Mouse (Mus musculus): ENCODE data around the gene Atg14.
"Not testable (repeated sequence)": the region's sequence is repeated elsewhere in the genome, so short reads cannot be mapped to it uniquely, and the experiment has no call there.

Gene Atg14

GRCm38 (mm10) chr14:47542283-47542682, 28.2 kb downstream of the Atg14 start:
- DNase-seq, result no peak

DNA sequence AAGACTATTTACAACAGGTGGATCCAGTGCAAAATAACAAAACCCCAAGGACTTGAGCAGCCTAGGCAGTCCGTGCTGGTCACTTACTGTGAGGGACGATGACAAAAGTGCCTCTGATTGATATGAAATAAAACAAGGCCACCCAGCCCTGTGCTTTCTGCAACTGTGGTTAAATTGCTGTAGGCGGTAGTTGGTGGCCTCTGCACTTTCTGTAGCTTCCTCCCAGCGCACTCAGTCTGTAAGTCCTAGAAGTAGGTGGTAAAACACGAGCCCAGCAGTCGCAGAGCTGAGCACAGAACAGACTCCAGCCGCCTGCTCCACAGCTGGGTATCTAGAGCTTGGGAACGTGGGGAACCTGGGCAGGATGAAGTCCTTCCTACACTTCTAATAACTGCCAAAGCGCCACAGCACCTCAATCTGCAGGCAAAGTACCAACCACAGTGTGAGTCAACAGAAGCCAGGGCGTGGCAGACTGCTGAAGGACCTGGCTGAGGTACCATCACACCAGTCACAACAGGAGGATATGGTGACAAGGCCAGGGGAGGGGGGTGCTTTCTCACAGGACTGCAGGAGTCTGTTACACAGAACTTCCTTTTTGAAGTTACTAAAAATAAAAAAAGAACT, 29.0 kb downstream of the Atg14 start:
- no peak for DNase-seq

DNA sequence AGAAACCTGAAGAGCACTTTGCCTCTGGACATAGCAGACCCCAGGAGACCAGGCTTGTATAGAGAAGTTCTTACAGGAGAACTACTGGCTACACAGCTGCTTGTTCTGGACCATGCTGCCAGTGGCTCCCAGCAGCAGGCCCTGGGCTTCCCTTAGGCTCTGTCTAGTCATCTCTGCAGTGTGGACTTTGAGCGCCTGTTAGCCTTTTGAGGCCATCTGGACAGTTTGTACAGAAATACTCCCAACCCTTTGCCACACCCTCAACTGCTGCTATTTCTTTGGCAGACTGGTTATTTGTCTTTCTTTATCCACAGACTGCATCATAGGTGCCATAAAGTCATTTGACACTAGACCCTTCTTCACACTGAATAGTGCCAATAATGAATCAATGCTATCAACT, 35.4 kb downstream of the Atg14 start:
- no peak for DNase-seq

DNA sequence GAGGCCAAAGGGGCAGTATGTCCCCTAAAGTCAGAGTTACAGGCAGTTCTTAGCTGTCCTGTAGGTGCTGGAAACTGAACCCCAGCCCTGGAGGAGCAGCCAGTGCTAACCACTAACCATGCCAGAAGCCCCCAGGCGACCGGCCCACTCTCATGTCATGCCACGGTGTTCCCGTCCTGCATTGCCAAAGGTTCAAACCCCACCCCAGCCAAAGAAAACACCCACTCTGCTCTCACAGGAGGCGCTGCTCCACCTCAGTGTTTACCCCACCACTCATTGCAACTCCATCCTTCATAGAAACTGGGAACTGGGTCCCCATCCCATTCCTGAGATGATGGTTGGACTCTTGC, 36.3 kb downstream of the Atg14 start:
- DNase-seq, result peak; percentile 92

- peak; percentile 98 for DNase-seq
These were observed 36.9 kb downstream of the Atg14 start for GRCm38 (mm10) chr14:47533365-47534175.

DNA sequence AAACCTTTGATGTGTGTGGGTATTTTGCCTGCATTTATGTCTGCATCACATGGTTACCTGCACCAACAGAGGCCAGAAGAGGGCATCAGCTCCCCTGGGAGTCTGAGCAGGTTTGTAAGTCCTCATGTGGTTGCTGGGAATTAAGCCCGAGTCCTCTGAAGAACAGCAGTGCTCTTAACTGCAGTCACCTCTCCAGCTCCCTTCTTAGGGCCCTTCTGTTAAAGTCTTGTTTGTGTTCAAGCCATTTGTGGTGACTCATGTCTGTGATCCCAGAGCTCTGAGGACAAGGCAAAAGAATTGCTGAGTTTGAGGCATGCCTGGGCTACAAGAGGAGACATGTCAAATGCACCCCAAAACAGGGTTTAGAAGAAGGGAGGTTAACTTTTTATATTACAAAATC, 38.0 kb downstream of the Atg14 start:
- no peak for DNase-seq

- not testable (repeated sequence) for DNase-seq
These were observed 40.9 kb downstream of the Atg14 start for GRCm38 (mm10) chr14:47529592-47529991.

GRCm38 (mm10) chr14:47529019-47529418, 41.4 kb downstream of the Atg14 start:
- DNase-seq, result peak; percentile 94

DNA sequence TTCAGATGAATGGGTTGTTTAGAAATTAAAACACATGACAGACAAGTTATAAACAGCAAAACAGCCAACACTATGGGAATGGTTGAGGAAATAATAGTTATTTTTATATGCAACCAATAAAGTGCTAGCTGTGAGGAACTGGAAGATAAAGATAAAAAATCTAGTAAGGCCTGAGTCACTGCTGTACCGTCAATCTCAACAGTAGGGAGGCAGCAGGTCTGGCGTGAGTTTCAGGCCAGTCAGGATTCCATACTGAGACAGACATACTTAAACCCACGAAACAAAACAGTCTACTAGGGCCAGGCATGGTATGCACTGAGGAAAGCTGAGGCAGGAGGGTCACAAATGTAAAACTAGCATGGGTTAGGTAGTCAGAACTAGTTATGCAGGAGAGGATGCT, 42.2 kb downstream of the Atg14 start:
- no peak for DNase-seq

GRCm38 (mm10) chr14:47527833-47528232, 42.6 kb downstream of the Atg14 start:
- no peak for DNase-seq

DNA sequence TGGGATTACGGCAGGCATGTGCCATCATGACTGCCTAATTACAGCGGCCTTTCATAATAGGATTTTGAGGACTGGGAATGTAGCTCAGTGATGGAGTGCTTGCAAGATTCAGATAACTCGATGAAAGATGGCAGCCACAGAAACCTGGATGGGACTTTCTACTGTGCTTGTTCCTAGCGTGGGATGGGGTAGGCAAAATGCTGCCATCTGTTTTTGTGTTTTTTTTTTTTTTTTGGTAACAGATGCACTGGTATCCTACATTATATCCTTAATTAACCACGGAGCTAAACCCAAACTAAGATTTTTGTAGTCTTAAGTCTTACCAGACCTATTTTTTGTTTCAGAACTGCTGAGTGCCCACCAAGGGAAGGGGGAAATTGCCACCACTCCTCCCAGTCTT, 44.6 kb downstream of the Atg14 start:
- DNase-seq, result no peak

GRCm38 (mm10) chr14:47525374-47525773, 45.1 kb downstream of the Atg14 start:
- no peak for DNase-seq

- DNase-seq, result no peak
These were observed 48.1 kb downstream of the Atg14 start for GRCm38 (mm10) chr14:47522301-47522700.

- DNase-seq, result no peak
These were observed 48.8 kb downstream of the Atg14 start for GRCm38 (mm10) chr14:47521609-47522008.

DNA sequence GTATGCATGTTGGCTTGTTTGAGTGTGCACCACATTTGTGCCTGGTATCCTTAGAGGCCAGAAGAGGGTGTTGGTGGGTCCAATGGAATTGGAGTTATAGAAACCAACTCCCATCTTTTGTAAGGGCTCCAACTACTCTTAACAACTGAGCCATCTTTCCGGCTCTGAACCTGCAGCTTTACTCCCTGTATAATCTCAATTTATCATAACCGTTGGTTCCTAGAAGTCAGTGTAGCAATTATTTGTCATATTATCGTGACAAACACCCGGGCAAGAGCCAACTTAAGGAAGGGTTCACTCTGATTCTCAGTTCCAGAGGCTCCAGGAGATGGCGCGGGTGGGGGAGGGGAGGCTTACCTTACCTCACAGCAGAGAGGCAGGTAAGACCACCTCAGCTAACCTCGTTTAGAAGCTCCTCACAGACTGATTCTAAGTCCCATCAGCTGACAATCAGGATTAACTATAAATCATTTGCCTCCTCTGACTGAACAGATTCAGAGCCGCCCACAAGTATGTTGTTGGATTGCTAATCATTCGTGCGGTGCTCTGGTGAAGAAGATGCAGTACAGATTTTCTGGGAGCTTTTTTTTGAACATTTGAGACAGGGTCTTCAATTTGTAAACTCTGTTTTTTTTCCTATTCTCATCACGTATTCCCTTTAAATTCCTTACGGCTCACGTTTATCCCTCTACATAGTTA, 49.5 kb downstream of the Atg14 start:
- no peak for DNase-seq

GRCm38 (mm10) chr14:47518619-47519018, 51.8 kb downstream of the Atg14 start:
- peak; percentile 95 for DNase-seq

DNA sequence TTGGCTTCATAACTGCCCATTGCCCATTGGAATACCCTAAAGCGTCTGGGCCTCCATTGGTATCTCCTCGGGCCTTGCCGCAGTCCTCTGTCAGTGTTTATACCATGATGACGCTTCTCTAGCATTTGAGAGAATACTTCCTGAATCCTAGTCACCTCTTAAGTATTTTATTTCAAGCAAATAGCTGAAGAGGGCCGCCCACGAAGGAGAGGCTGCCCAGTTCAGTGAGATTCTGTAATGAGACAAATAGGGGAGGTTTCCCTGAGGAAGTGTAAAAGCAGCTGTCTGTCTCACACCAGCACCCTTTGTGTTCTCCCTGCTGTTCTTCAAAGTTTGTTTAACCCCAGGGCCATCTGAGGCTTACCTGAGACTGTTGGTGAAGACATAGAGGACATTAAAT, 53.7 kb downstream of the Atg14 start:
- DNase-seq, result no peak

DNA sequence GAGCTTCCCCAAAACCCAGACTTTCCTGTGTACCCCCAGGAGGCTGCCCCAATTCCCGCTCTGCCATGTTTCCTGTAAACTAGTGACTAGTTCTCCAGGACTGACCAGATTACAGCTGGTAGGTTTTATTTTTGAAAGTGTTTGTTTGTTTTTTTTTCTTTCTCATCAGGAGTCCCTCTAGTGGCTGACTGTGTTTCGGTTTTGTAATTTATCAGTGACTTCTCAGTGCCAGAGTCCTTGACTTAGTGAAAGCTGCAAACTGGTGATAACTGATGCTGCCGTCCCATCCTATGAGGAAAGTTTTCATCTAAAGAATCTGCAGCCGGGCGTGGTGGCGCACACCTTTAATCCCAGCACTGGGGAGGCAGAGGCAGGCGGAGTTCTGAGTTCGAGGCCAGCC, 54.8 kb downstream of the Atg14 start:
- no peak for DNase-seq

GRCm38 (mm10) chr14:47514816-47515453, 55.5 kb downstream of the Atg14 start:
- peak; percentile 96 for DNase-seq

DNA sequence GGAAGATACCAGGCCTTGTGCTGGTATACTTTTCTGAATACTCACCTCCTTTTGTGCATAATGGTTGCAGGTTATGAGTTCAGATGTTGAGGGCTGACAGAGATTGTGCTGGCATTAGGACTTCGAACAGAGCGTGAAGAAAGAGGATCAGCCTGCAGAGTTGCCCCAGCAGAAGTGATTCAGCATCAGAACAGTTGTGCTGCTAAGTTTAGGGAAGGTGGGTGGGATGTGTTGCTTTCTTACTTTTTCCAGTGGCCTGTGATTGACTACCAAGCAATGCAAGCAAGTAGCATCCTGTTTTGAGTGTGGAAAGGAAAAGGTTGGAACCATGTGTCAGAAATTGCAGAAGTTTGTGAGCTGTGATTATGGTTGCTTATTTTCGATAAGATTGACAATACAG, 56.8 kb downstream of the Atg14 start:
- DNase-seq, result no peak

DNA sequence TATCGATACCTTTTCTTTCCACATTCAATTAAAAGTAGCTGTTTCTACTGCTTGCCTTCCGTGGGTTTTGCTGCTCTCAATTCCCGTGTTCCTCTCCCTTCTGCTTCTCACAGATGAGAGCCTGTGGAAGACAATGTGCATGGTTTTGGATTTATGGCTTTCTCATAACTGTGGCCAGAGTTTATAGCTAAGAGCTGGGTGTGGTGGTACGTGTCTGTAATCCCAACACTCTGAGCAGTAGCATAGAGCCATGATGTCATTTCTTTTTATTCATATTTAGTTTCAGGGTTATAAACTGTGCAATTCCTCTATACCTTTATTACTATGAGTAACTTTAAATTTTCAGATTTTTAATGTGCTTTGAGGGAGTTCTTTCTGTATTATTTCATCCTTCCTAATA, 60.2 kb downstream of the Atg14 start:
- DNase-seq, result no peak

- no peak for DNase-seq
These were observed 62.4 kb downstream of the Atg14 start for GRCm38 (mm10) chr14:47508035-47508434.

DNA sequence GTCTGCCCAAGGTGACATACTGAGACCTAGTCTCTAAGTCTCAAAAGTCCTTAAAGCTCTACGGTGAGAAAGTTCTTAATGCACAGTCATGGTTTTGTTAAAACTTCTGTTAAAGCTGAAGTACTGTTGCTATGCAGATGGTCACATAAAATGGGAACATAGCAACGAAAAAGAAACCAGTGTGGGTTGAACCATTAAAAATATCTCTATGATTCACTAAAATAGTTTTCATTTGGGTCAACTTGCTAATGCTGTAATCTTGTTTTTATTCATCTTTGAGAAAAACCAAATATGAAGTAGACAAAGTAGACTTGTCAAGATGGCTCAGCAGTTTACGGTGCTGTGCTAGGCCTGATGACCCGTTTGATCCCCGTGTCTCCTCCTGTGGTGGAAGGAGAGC, 63.8 kb downstream of the Atg14 start:
- DNase-seq, result no peak

DNA sequence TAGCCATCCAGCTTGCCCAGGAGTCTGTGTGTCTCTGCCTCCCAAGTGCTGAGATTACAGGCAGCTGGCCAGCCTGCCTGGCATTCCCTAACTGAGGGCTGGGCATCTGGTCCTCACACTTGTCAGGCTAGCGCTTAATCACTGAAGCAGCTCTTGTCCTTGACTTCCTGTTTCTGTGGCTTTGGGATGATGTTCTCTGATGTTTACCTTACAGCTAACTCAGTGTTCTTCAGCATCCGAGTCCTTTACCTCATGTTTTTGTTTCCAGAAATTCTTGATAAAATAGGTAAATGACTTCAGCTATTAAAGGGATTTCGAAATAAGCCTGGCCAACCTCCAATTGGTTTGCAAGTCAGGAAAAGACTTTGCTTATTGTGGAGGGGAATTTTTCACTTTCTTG, 66.4 kb downstream of the Atg14 start:
- no peak for DNase-seq
